Mouse (Mus musculus): Measurements from ENCODE around the gene Ctdsp2. TPM values are rescaled to one million over a fixed set of nuclear protein-coding genes. Genes with fewer than 3 reads are reported as not detected.
A peak's percentile ranks its signal among the peaks of the same experiment; 100 is the strongest.

Gene Ctdsp2
- polyA plus RNA-seq, 1 experiment from 2014 or later: 10.7 TPM

DNA sequence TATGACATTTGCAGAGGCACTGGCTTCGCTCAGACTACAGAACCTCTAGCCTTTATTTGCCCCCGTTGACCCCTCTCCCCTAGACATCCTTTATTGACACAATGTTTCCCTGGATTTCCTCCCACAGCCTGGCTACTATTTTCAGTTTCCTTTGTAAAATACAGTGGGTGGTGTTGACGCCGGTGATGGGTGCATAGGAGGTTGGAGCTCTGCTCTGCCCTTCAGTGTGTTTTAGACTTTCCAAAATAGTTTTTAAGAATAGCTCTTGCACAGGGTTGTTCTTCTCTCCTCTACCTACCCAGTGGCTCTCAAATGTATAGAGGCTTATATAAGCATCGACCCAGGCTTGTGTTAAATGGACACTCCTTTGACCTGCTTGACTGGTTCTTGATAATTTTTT is 28.7 kb upstream of the Ctdsp2 start:
- WGBS (ENCODE audit: insufficient replicate concordance): 35% methylated on average over 5 of the region's 5 CpGs
- no peak for TF ChIP-seq EP300 (IDR thresholded peaks at IDR 0.05; ENCODE audit: low read depth)
- TF ChIP-seq CTCF (IDR thresholded peaks at IDR 0.05; ENCODE audit: low read depth): no peak
- Histone ChIP-seq H3K4me2 (ENCODE audit: low read depth, low read length) (no peak overlapping the region), H3K4me1 (ENCODE audit: insufficient read depth) (0 out of 2 replicates have a peak, but pooled peaks cover 3% of the 10 kb centered on the region), H3K4me3 (ENCODE audit: low read depth, low read length) (no peak overlapping the region), H3K36me3 (replicated peaks; ENCODE audit: insufficient read depth, low read length) (no peaks in the 10 kb centered on the region), H3K9ac (replicated peaks) (no peak overlapping the region), H3K27ac (ENCODE audit: low read depth) (no peak overlapping the region), H3K27me3 (ENCODE audit: insufficient read depth, low read length) (no peaks in the 10 kb centered on the region), H3K9me3 (ENCODE audit: low read length) (peaks cover 2% of the 10 kb centered on the region; the same call in 1 of the 2 replicates)
- DNase-seq (no peak), ATAC-seq (no peak)

DNA sequence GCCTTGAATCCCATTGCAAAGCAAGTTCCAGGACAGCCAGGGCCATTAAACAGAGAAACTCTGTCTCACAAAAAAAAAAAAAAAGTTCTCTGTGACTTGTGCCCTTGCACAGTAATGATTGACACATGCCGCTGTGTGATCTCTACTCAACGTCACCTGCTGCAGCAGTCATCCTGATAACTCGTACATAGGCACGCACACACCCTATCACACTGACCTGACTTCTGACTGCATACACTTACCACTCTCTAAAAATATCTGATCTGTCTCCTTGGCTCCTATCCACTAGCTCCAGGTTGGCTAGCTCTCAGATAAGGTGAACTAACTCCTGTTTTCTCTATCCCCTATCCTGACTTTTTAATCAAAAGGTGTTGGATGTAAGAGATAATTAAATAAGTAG is 27.9 kb upstream of the Ctdsp2 start:
- peak; percentile 40 for ATAC-seq
- 42% methylated on average over 4 of the region's 4 CpGs for WGBS (ENCODE audit: insufficient replicate concordance)
- H3K27ac ChIP-seq (ENCODE audit: low read depth): no peak overlapping the region
- no peak overlapping the region for H3K9ac ChIP-seq (replicated peaks)
- no peaks in the 10 kb centered on the region for H3K36me3 ChIP-seq (replicated peaks; ENCODE audit: insufficient read depth, low read length)
- peaks cover 2% of the 10 kb centered on the region; the same call in 1 of the 2 replicates for H3K9me3 ChIP-seq (ENCODE audit: low read length)
- no peak for DNase-seq
- TF ChIP-seq CTCF (IDR thresholded peaks at IDR 0.05; ENCODE audit: low read depth) (no peak), EP300 (IDR thresholded peaks at IDR 0.05; ENCODE audit: low read depth) (no peak)
- H3K4me1 ChIP-seq (ENCODE audit: insufficient read depth): 0 out of 2 replicates have a peak, but pooled peaks cover 3% of the 10 kb centered on the region
- H3K4me3 ChIP-seq (ENCODE audit: low read depth, low read length): no peak overlapping the region
- H3K27me3 ChIP-seq (ENCODE audit: insufficient read depth, low read length): no peaks in the 10 kb centered on the region
- H3K4me2 ChIP-seq (ENCODE audit: low read depth, low read length): no peak overlapping the region

DNA sequence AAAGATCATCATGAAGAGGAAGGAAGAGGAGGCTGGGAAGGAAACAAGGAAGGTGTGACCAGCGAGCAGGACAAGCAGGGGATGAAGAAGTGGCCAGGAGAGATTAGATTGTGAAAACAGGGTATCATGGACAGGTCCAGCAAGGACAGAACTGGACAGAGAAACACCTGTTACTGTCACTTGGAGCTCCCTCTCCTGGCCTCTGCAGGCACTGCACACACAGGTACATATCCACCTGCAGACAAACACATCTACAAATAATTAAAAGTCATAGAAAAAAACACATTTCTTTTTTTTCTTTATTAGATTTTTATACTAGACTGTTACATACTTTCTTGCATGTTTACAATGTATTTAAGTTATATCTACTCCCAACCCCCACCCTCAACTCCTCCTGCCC is 26.1 kb upstream of the Ctdsp2 start:
- no peak for TF ChIP-seq EP300 (IDR thresholded peaks at IDR 0.05; ENCODE audit: low read depth)
- TF ChIP-seq CTCF (IDR thresholded peaks at IDR 0.05; ENCODE audit: low read depth): peak; percentile 27; the same call in 1 of the 2 replicates
- WGBS (ENCODE audit: insufficient replicate concordance): 83% methylated on average over 1 of the region's 1 CpGs
- no peaks in the 10 kb centered on the region for H3K27me3 ChIP-seq (ENCODE audit: insufficient read depth, low read length)
- H3K4me2 ChIP-seq (ENCODE audit: low read depth, low read length): no peak overlapping the region
- H3K4me1 ChIP-seq (ENCODE audit: insufficient read depth): 0 out of 2 replicates have a peak, but pooled peaks cover 3% of the 10 kb centered on the region
- H3K36me3 ChIP-seq (replicated peaks; ENCODE audit: insufficient read depth, low read length): no peaks in the 10 kb centered on the region
- no peak overlapping the region for H3K27ac ChIP-seq (ENCODE audit: low read depth)
- ATAC-seq: no peak
- peaks cover 2% of the 10 kb centered on the region; the same call in 1 of the 2 replicates for H3K9me3 ChIP-seq (ENCODE audit: low read length)
- DNase-seq: no peak
- no peak overlapping the region for H3K4me3 ChIP-seq (ENCODE audit: low read depth, low read length)
- no peak overlapping the region for H3K9ac ChIP-seq (replicated peaks)

DNA sequence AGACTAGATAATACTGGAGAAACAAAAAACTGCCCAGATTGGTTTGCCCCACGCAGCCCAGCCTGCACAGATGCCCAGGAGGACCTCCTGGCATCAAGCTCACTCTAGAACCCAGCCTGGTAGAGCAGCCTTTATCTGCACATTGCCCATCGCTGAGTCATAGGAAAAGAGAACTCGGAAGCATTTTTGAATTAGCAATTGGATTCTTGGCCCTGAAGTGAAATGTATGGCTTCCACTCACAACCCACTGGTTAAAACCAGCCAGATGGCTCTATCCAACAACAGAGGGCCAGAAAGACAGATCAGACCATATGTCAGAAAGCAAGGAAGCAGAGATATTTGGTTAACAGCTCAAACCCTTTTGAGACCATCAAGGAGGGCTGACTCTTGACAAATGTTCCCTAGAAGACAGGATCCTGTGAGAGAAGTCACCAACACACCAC is 25.5 kb upstream of the Ctdsp2 start:
- TF ChIP-seq EP300 (IDR thresholded peaks at IDR 0.05; ENCODE audit: low read depth): no peak
- no peak for TF ChIP-seq CTCF (IDR thresholded peaks at IDR 0.05; ENCODE audit: low read depth)
- no peak for ATAC-seq
- H3K27ac ChIP-seq (ENCODE audit: low read depth): no peak overlapping the region
- H3K27me3 ChIP-seq (ENCODE audit: insufficient read depth, low read length): no peaks in the 10 kb centered on the region
- peaks cover 2% of the 10 kb centered on the region; the same call in 1 of the 2 replicates for H3K9me3 ChIP-seq (ENCODE audit: low read length)
- no peak for DNase-seq
- H3K36me3 ChIP-seq (replicated peaks; ENCODE audit: insufficient read depth, low read length): no peaks in the 10 kb centered on the region
- H3K9ac ChIP-seq (replicated peaks): no peak overlapping the region
- H3K4me3 ChIP-seq (ENCODE audit: low read depth, low read length): no peak overlapping the region
- WGBS (ENCODE audit: insufficient replicate concordance): 78% methylated on average over 3 of the region's 3 CpGs
- no peak overlapping the region for H3K4me2 ChIP-seq (ENCODE audit: low read depth, low read length)
- 0 out of 2 replicates have a peak, but pooled peaks cover 3% of the 10 kb centered on the region for H3K4me1 ChIP-seq (ENCODE audit: insufficient read depth)

DNA sequence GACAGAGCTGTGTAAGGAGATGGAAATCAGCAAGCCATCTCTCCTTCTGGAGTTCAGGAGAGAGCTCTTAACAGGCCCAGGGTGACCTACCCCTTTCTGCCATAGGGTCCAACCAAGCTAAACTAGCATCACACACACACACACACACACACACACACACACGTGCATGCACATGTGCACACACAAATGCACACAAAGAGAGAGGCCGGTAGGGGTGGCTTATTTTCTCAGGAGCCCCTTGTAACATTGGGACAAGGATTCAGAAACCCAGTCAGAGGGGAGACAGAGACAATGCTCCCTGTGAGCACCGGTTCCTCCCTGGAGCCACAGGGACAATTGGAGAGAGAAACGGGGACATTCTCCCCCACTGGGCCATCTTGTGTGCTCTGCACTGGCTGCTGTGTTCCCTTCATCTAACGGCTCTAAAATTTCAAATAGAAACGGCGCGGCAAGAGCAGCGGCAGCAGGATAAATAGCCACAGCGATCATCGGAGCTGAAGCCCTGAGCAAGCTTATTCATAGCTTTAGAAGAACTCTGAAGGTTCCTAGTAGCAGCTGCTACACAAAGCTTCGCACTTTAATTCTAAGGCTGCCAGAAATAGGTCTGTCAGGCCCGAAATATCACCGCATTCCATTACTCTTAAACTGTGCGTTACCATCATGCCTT is 21.7 kb upstream of the Ctdsp2 start:
- peaks cover 5% of the 10 kb centered on the region; the same call in 1 of the 2 replicates for H3K4me1 ChIP-seq (ENCODE audit: insufficient read depth)
- H3K9me3 ChIP-seq (ENCODE audit: low read length): peaks cover 2% of the 10 kb centered on the region; the same call in 1 of the 2 replicates
- no peak for DNase-seq
- H3K27me3 ChIP-seq (ENCODE audit: insufficient read depth, low read length): no peaks in the 10 kb centered on the region
- H3K4me2 ChIP-seq (ENCODE audit: low read depth, low read length): no peak overlapping the region
- no peak overlapping the region for H3K4me3 ChIP-seq (ENCODE audit: low read depth, low read length)
- whole genome bisulfite sequencing (ENCODE audit: insufficient replicate concordance): 47% methylated on average over 15 of the region's 15 CpGs
- H3K27ac ChIP-seq (ENCODE audit: low read depth): no peak overlapping the region
- no peaks in the 10 kb centered on the region for H3K36me3 ChIP-seq (replicated peaks; ENCODE audit: insufficient read depth, low read length)
- TF ChIP-seq CTCF (IDR thresholded peaks at IDR 0.05; ENCODE audit: low read depth) (no peak), EP300 (IDR thresholded peaks at IDR 0.05; ENCODE audit: low read depth) (no peak)
- no peak for ATAC-seq
- no peak overlapping the region for H3K9ac ChIP-seq (replicated peaks)

DNA sequence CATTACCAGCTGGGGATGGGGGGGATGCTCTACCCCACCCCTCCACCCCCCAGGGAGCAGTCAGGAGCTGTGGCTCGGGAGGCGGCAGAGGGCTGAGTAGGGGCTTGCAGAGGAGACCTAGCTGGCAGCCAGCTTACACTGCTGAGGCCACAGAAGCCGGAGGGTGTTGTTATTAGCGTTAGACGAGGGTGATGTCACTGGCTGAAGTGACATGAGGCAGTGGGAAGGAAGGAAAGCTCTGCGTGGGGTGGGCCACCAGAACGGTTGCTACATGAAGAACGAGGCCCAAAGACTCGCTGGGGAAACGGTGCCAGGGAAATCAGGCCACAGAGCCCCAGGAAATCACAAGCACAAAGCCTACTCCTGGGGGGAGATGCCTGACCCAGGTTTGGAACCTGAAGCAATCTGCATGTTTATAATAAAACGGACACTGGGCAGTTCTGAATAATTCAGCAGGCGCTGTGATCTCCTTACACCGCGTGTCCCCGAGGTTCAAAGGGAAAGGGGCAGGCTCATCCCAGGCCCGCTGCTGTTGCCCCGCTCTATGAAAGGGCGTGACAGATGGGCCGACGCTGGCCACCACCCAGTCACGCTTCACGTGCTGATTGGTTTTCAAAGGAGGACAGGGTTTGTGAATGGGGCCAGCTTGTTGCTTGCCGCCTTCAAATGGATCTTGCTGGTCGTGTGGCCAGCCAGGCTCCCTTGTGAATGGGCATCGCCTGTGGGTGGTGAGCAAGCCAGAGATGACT is 21.0 kb upstream of the Ctdsp2 start:
- DNase-seq (peak; percentile 59), ATAC-seq (peak; percentile 86)
- WGBS (ENCODE audit: insufficient replicate concordance): 13% methylated on average over 25 of the region's 25 CpGs

More for the DNA sequence above, 21.0 kb upstream of the Ctdsp2 start:
- H3K9me3 ChIP-seq (ENCODE audit: low read length): no peaks in the 10 kb centered on the region
- H3K4me3 ChIP-seq (ENCODE audit: low read depth, low read length): no peak overlapping the region
- H3K27me3 ChIP-seq (ENCODE audit: insufficient read depth, low read length): no peaks in the 10 kb centered on the region
- 0 out of 2 replicates have a peak overlapping the region, but pooled peaks have one; percentile 1 for H3K4me2 ChIP-seq (ENCODE audit: low read depth, low read length)
- H3K9ac ChIP-seq (replicated peaks): no peak overlapping the region
- no peaks in the 10 kb centered on the region for H3K36me3 ChIP-seq (replicated peaks; ENCODE audit: insufficient read depth, low read length)
- TF ChIP-seq EP300 (IDR thresholded peaks at IDR 0.05; ENCODE audit: low read depth): no peak
- no peak for TF ChIP-seq CTCF (IDR thresholded peaks at IDR 0.05; ENCODE audit: low read depth)
- H3K4me1 ChIP-seq (ENCODE audit: insufficient read depth): peaks cover 12% of the 10 kb centered on the region
- no peak overlapping the region for H3K27ac ChIP-seq (ENCODE audit: low read depth)
